Mouse (Mus musculus): ENCODE measurements around the gene Zglp1. TPM values are rescaled to one million over a fixed set of nuclear protein-coding genes. Genes with fewer than 3 reads are reported as not detected.
A peak's percentile ranks its signal among the peaks of the same experiment; 100 is the strongest.
"Not testable (repeated sequence)": the region's sequence is repeated elsewhere in the genome, so short reads cannot be mapped to it uniquely, and the experiment has no call there.

Gene Zglp1
- total RNA-seq, 1 experiment from 2014 or later, result not detected

- ATAC-seq (replicated peaks; ENCODE audit: insufficient number of reproducible peaks, low FRiP score, low TSS enrichment, poor library complexity, severe bottlenecking), result no peak
These were observed 7.3 kb upstream of the Zglp1 start for GRCm38 (mm10) chr9:21074173-21074572.

- ATAC-seq (replicated peaks; ENCODE audit: insufficient number of reproducible peaks, low FRiP score, low TSS enrichment, poor library complexity, severe bottlenecking), result peak; percentile 97
These were observed 6.3 kb upstream of the Zglp1 start, which contains the start of the genes Gm49373 and Fdx1l for GRCm38 (mm10) chr9:21073044-21073840. Gene Gm49373, minus strand, starts transcription at chr9:21073096. Gene Fdx1l, minus strand, starts transcription at chr9:21073614.

- no peak for ATAC-seq (replicated peaks; ENCODE audit: insufficient number of reproducible peaks, low FRiP score, low TSS enrichment, poor library complexity, severe bottlenecking)
These were observed 5.7 kb upstream of the Zglp1 start for GRCm38 (mm10) chr9:21072641-21073040.

GRCm38 (mm10) chr9:21062928-21063327 lies 4.0 kb downstream of the Zglp1 start:
- ATAC-seq (replicated peaks; ENCODE audit: insufficient number of reproducible peaks, low FRiP score, low TSS enrichment, poor library complexity, severe bottlenecking), result no peak

GRCm38 (mm10) chr9:21051578-21051977 lies 15.3 kb downstream of the Zglp1 start:
- no peak for ATAC-seq (replicated peaks; ENCODE audit: insufficient number of reproducible peaks, low FRiP score, low TSS enrichment, poor library complexity, severe bottlenecking)

- no peak for ATAC-seq (replicated peaks; ENCODE audit: insufficient number of reproducible peaks, low FRiP score, low TSS enrichment, poor library complexity, severe bottlenecking)
These were observed 21.7 kb downstream of the Zglp1 start for GRCm38 (mm10) chr9:21045235-21045634.

GRCm38 (mm10) chr9:21044785-21045184 lies 22.1 kb downstream of the Zglp1 start:
- not testable (repeated sequence) for ATAC-seq (replicated peaks; ENCODE audit: insufficient number of reproducible peaks, low FRiP score, low TSS enrichment, poor library complexity, severe bottlenecking)

- ATAC-seq (replicated peaks; ENCODE audit: insufficient number of reproducible peaks, low FRiP score, low TSS enrichment, poor library complexity, severe bottlenecking), result no peak
These were observed 23.3 kb downstream of the Zglp1 start for GRCm38 (mm10) chr9:21043563-21043962.

GRCm38 (mm10) chr9:21041308-21041707 lies 25.6 kb downstream of the Zglp1 start:
- ATAC-seq (replicated peaks; ENCODE audit: insufficient number of reproducible peaks, low FRiP score, low TSS enrichment, poor library complexity, severe bottlenecking), result no peak

- ATAC-seq (replicated peaks; ENCODE audit: insufficient number of reproducible peaks, low FRiP score, low TSS enrichment, poor library complexity, severe bottlenecking), result no peak
These were observed 27.1 kb downstream of the Zglp1 start for GRCm38 (mm10) chr9:21039779-21040178.

GRCm38 (mm10) chr9:21037481-21037891 lies 29.4 kb downstream of the Zglp1 start:
- ATAC-seq (replicated peaks; ENCODE audit: insufficient number of reproducible peaks, low FRiP score, low TSS enrichment, poor library complexity, severe bottlenecking), result no peak

GRCm38 (mm10) chr9:21036666-21037065 lies 30.2 kb downstream of the Zglp1 start:
- no peak for ATAC-seq (replicated peaks; ENCODE audit: insufficient number of reproducible peaks, low FRiP score, low TSS enrichment, poor library complexity, severe bottlenecking)

- no peak for ATAC-seq (replicated peaks; ENCODE audit: insufficient number of reproducible peaks, low FRiP score, low TSS enrichment, poor library complexity, severe bottlenecking)
These were observed 30.7 kb downstream of the Zglp1 start for GRCm38 (mm10) chr9:21036161-21036560.

- no peak for ATAC-seq (replicated peaks; ENCODE audit: insufficient number of reproducible peaks, low FRiP score, low TSS enrichment, poor library complexity, severe bottlenecking)
These were observed 31.3 kb downstream of the Zglp1 start for GRCm38 (mm10) chr9:21035586-21035985.

- ATAC-seq (replicated peaks; ENCODE audit: insufficient number of reproducible peaks, low FRiP score, low TSS enrichment, poor library complexity, severe bottlenecking), result no peak
These were observed 32.3 kb downstream of the Zglp1 start for GRCm38 (mm10) chr9:21034481-21035085.

- ATAC-seq (replicated peaks; ENCODE audit: insufficient number of reproducible peaks, low FRiP score, low TSS enrichment, poor library complexity, severe bottlenecking), result peak; percentile 67
These were observed 33.8 kb downstream of the Zglp1 start for GRCm38 (mm10) chr9:21033136-21033535.

GRCm38 (mm10) chr9:21032491-21032890 lies 34.4 kb downstream of the Zglp1 start:
- no peak for ATAC-seq (replicated peaks; ENCODE audit: insufficient number of reproducible peaks, low FRiP score, low TSS enrichment, poor library complexity, severe bottlenecking)

GRCm38 (mm10) chr9:21031896-21032351 lies 35.0 kb downstream of the Zglp1 start, which contains the start of gene Icam5:
Gene Icam5, plus strand, starts transcription at chr9:21032073.
- no peak for ATAC-seq (replicated peaks; ENCODE audit: insufficient number of reproducible peaks, low FRiP score, low TSS enrichment, poor library complexity, severe bottlenecking)

GRCm38 (mm10) chr9:21031251-21031895 lies 35.5 kb downstream of the Zglp1 start:
- peak; percentile 10; the same call in 1 of the 2 replicates for ATAC-seq (replicated peaks; ENCODE audit: insufficient number of reproducible peaks, low FRiP score, low TSS enrichment, poor library complexity, severe bottlenecking)
